Mouse (Mus musculus): ENCODE results near the gene Gramd4.

Gene Gramd4

GRCm38 (mm10) chr15:86070368-86070767 is 12.9 kb downstream of the Gramd4 start:
- no peak for DNase-seq (ENCODE audit: low spot score in 2 of 2)

- DNase-seq (ENCODE audit: low spot score in 2 of 2), result no peak
These were observed 13.7 kb downstream of the Gramd4 start for GRCm38 (mm10) chr15:86071166-86071565.

GRCm38 (mm10) chr15:86074171-86074937 is 16.9 kb downstream of the Gramd4 start:
- DNase-seq (ENCODE audit: low spot score in 2 of 2), result no peak

GRCm38 (mm10) chr15:86075305-86076047 is 18.0 kb downstream of the Gramd4 start:
- no peak for DNase-seq (ENCODE audit: low spot score in 2 of 2)

GRCm38 (mm10) chr15:86076048-86076315 is 18.5 kb downstream of the Gramd4 start:
- DNase-seq (ENCODE audit: low spot score in 2 of 2), result no peak

- DNase-seq (ENCODE audit: low spot score in 2 of 2), result no peak
These were observed 18.9 kb downstream of the Gramd4 start for GRCm38 (mm10) chr15:86076378-86076777.

- no peak for DNase-seq (ENCODE audit: low spot score in 2 of 2)
These were observed 20.4 kb downstream of the Gramd4 start for GRCm38 (mm10) chr15:86077934-86078333.

- DNase-seq (ENCODE audit: low spot score in 2 of 2), result no peak
These were observed 21.2 kb downstream of the Gramd4 start for GRCm38 (mm10) chr15:86078481-86079216.

GRCm38 (mm10) chr15:86079467-86079866 is 22.0 kb downstream of the Gramd4 start:
- DNase-seq (ENCODE audit: low spot score in 2 of 2), result no peak

GRCm38 (mm10) chr15:86079876-86080275 is 22.4 kb downstream of the Gramd4 start:
- no peak for DNase-seq (ENCODE audit: low spot score in 2 of 2)

- no peak for DNase-seq (ENCODE audit: low spot score in 2 of 2)
These were observed 22.9 kb downstream of the Gramd4 start for GRCm38 (mm10) chr15:86080408-86080807.

- DNase-seq (ENCODE audit: low spot score in 2 of 2), result no peak
These were observed 24.2 kb downstream of the Gramd4 start for GRCm38 (mm10) chr15:86081654-86082053.

GRCm38 (mm10) chr15:86082551-86082961 is 25.1 kb downstream of the Gramd4 start:
- no peak for DNase-seq (ENCODE audit: low spot score in 2 of 2)

GRCm38 (mm10) chr15:86083261-86083741 is 25.8 kb downstream of the Gramd4 start:
- DNase-seq (ENCODE audit: low spot score in 2 of 2), result no peak

GRCm38 (mm10) chr15:86085301-86086225 is 28.1 kb downstream of the Gramd4 start:
- DNase-seq (ENCODE audit: low spot score in 2 of 2), result no peak

GRCm38 (mm10) chr15:86086291-86086706 is 28.8 kb downstream of the Gramd4 start:
- peak; percentile 56 to 57 for DNase-seq (ENCODE audit: low spot score in 2 of 2)

- no peak for DNase-seq (ENCODE audit: low spot score in 2 of 2)
These were observed 30.2 kb downstream of the Gramd4 start for GRCm38 (mm10) chr15:86087591-86088149.

- DNase-seq (ENCODE audit: low spot score in 2 of 2), result no peak
These were observed 30.8 kb downstream of the Gramd4 start for GRCm38 (mm10) chr15:86088266-86088790.

- DNase-seq (ENCODE audit: low spot score in 2 of 2), result no peak
These were observed 31.7 kb downstream of the Gramd4 start for GRCm38 (mm10) chr15:86089091-86089744.

GRCm38 (mm10) chr15:86089991-86090529 is 32.6 kb downstream of the Gramd4 start:
- DNase-seq (ENCODE audit: low spot score in 2 of 2), result no peak
